Mouse (Mus musculus): ENCODE results near the gene Wscd2. TPM values are rescaled to one million over a fixed set of nuclear protein-coding genes. Genes with fewer than 3 reads are reported as not detected.
"Not testable (repeated sequence)": the region's sequence is repeated elsewhere in the genome, so short reads cannot be mapped to it uniquely, and the experiment has no call there.

The Wscd2 gene
- polyA plus RNA-seq, 1 experiment from 2014 or later = 2.2 TPM

DNA sequence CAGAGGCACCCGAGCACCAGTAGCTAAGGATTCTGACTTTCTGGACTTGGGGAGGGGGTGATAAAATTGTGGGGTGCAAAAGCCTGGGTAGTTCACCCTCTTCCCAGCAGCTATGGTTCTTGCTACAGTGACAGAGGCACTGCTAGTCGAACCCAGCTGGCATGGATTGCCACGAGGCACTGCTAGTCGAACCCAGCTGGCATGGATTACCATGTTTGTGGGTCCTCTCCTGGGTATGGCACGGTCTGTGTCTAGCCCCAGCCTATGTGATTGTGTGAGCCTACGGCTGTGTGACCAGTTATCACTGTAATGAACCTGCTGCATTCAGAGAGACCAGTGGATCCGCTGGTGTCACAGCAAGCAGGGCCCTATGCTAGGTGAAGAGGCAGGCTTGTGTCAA is 87.4 kb downstream of the Wscd2 start:
- H3K4me2 ChIP-seq (ENCODE audit: low read depth, low read length) = no peak overlapping the region
- H3K27me3 ChIP-seq (ENCODE audit: control insufficient read depth, insufficient read depth, low read length) = no peaks in the 10 kb centered on the region
- H3K9me3 ChIP-seq (replicated peaks; ENCODE audit: control insufficient read depth, low read length) = no peaks in the 10 kb centered on the region
- ATAC-seq (replicated peaks; ENCODE audit: insufficient number of reproducible peaks, low FRiP score, low TSS enrichment, low read depth) (no peak), DNase-seq (ENCODE audit: low spot score) (no peak)
- no peak overlapping the region for H3K27ac ChIP-seq (replicated peaks; ENCODE audit: low read depth, low read length)
- H3K4me1 ChIP-seq (ENCODE audit: control insufficient read depth, insufficient read depth, low read length) = no peaks in the 10 kb centered on the region
- no peak overlapping the region; the same call in 1 of the 2 replicates for H3K9ac ChIP-seq (replicated peaks; ENCODE audit: low read length)
- WGBS = 77% methylated on average over 7 of the region's 7 CpGs
- no peak overlapping the region for H3K4me3 ChIP-seq (ENCODE audit: low read depth, low read length)
- H3K36me3 ChIP-seq (replicated peaks; ENCODE audit: control insufficient read depth, insufficient read depth, low read depth, low read length) = no peaks in the 10 kb centered on the region

DNA sequence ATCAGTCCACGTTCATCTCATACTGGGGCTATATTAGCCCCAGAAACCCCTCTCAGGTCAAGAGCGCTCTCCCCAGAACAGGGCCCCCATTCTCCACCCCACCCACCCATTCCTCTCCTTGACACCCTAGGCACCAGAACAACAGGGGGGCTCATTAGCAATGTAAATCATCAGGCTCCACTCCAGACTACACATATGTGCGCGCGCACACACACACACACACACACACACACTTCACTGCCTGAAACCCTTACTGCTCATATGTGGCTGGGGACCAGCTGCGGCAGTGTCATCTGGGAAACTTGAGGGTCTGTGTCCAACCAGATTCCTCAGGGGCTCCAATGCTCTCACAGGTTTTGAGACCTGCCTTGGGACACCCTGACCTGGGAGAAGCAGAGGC is 88.3 kb downstream of the Wscd2 start:
- no peaks in the 10 kb centered on the region for H3K27me3 ChIP-seq (ENCODE audit: control insufficient read depth, insufficient read depth, low read length)
- H3K27ac ChIP-seq (replicated peaks; ENCODE audit: low read depth, low read length) = no peak overlapping the region
- no peak overlapping the region for H3K4me2 ChIP-seq (ENCODE audit: low read depth, low read length)
- no peaks in the 10 kb centered on the region for H3K9me3 ChIP-seq (replicated peaks; ENCODE audit: control insufficient read depth, low read length)
- no peak overlapping the region for H3K4me3 ChIP-seq (ENCODE audit: low read depth, low read length)
- WGBS = 91% methylated on average over 6 of the region's 6 CpGs
- no peaks in the 10 kb centered on the region for H3K4me1 ChIP-seq (ENCODE audit: control insufficient read depth, insufficient read depth, low read length)
- H3K36me3 ChIP-seq (replicated peaks; ENCODE audit: control insufficient read depth, insufficient read depth, low read depth, low read length) = no peaks in the 10 kb centered on the region
- no peak overlapping the region for H3K9ac ChIP-seq (replicated peaks; ENCODE audit: low read length)
- DNase-seq (ENCODE audit: low spot score) = no peak
- no peak for ATAC-seq (replicated peaks; ENCODE audit: insufficient number of reproducible peaks, low FRiP score, low TSS enrichment, low read depth)

GRCm38 (mm10) chr5:113579128-113579527 is 89.0 kb downstream of the Wscd2 start:
- no peaks in the 10 kb centered on the region for H3K4me1 ChIP-seq (ENCODE audit: control insufficient read depth, insufficient read depth, low read length)
- 87% methylated on average over 4 of the region's 4 CpGs for WGBS
- ATAC-seq (replicated peaks; ENCODE audit: insufficient number of reproducible peaks, low FRiP score, low TSS enrichment, low read depth) (no peak), DNase-seq (ENCODE audit: low spot score) (no peak)
- H3K27ac ChIP-seq (replicated peaks; ENCODE audit: low read depth, low read length) = no peak overlapping the region
- H3K9ac ChIP-seq (replicated peaks; ENCODE audit: low read length) = no peak overlapping the region
- no peaks in the 10 kb centered on the region for H3K36me3 ChIP-seq (replicated peaks; ENCODE audit: control insufficient read depth, insufficient read depth, low read depth, low read length)
- H3K27me3 ChIP-seq (ENCODE audit: control insufficient read depth, insufficient read depth, low read length) = no peaks in the 10 kb centered on the region
- H3K4me3 ChIP-seq (ENCODE audit: low read depth, low read length) = no peak overlapping the region
- H3K9me3 ChIP-seq (replicated peaks; ENCODE audit: control insufficient read depth, low read length) = no peaks in the 10 kb centered on the region
- no peak overlapping the region for H3K4me2 ChIP-seq (ENCODE audit: low read depth, low read length)

- ATAC-seq (replicated peaks; ENCODE audit: insufficient number of reproducible peaks, low FRiP score, low TSS enrichment, low read depth) = no peak
- Histone ChIP-seq H3K27me3 (ENCODE audit: control insufficient read depth, insufficient read depth, low read length) (no peaks in the 10 kb centered on the region), H3K4me3 (ENCODE audit: low read depth, low read length) (no peak overlapping the region), H3K27ac (replicated peaks; ENCODE audit: low read depth, low read length) (no peak overlapping the region), H3K9ac (replicated peaks; ENCODE audit: low read length) (no peak overlapping the region), H3K36me3 (replicated peaks; ENCODE audit: control insufficient read depth, insufficient read depth, low read depth, low read length) (no peaks in the 10 kb centered on the region), H3K9me3 (replicated peaks; ENCODE audit: control insufficient read depth, low read length) (no peaks in the 10 kb centered on the region), H3K4me2 (ENCODE audit: low read depth, low read length) (no peak overlapping the region), H3K4me1 (ENCODE audit: control insufficient read depth, insufficient read depth, low read length) (no peaks in the 10 kb centered on the region)
- WGBS = 39% methylated on average over 8 of the region's 8 CpGs
- DNase-seq (ENCODE audit: low spot score) = peak; percentile 70
Measured at GRCm38 (mm10) chr5:113580248-113580647, 90.1 kb downstream of the Wscd2 start.

DNA sequence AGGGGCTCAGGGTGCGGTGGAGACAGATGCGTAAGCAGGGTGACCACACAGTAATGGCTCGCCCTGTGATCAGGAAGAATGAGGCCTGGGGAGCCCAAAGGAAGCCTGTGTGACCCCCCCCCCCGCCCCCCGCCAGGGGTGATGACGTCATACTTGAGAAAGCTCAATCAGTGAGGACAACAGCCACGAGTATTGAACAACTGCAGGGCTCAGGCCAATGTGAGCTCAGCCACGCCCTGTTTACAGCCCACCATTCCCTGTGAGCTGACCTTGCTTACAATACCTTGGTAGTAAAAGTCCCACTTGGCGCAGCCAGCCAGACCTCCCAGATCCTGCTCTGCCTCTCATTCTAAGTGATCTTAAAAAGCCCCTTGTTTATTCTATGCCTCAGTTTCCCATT is 90.7 kb downstream of the Wscd2 start:
- Histone ChIP-seq H3K36me3 (replicated peaks; ENCODE audit: control insufficient read depth, insufficient read depth, low read depth, low read length) (no peaks in the 10 kb centered on the region), H3K27me3 (ENCODE audit: control insufficient read depth, insufficient read depth, low read length) (no peaks in the 10 kb centered on the region), H3K27ac (replicated peaks; ENCODE audit: low read depth, low read length) (no peak overlapping the region), H3K4me1 (ENCODE audit: control insufficient read depth, insufficient read depth, low read length) (no peaks in the 10 kb centered on the region), H3K4me3 (ENCODE audit: low read depth, low read length) (no peak overlapping the region), H3K9ac (replicated peaks; ENCODE audit: low read length) (no peak overlapping the region), H3K4me2 (ENCODE audit: low read depth, low read length) (no peak overlapping the region), H3K9me3 (replicated peaks; ENCODE audit: control insufficient read depth, low read length) (no peaks in the 10 kb centered on the region)
- DNase-seq (ENCODE audit: low spot score) = no peak
- ATAC-seq (replicated peaks; ENCODE audit: insufficient number of reproducible peaks, low FRiP score, low TSS enrichment, low read depth) = no peak; the same call in 1 of the 2 replicates
- WGBS = 70% methylated on average over 9 of the region's 9 CpGs

DNA sequence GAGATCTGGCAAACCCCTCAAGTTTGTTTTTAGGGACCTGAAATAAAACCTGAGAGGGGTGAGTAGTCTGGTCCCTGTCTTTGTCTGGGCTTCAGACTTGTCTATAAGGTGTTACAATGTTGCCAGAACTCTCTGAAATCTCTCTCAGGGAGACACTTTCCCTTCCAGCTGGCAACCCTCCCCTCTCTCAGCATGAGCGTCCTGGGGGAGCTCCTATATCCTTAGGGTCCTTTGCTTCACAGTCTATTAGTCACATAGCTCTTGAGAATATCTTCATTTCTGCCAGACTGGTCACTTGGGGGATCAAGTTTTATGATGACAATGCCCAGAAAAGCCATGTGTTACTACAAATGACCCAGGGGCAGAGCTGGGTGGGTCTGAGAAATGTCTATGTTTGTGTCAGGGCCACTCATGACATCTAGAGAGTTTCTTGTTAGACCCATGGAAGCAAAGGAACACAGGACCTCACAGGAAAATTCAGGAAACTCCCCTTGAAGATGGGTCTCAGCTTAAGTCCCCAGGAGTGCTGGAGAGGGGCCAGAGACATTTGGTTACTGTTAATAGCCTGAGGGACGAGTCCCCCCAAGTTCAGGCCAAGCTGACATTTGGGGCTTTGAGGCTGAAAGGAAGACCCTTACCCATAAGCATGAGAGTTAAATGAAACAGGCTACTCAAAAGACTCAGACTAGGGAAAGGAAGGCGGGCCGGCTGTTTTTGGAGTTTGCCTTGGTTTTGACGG is 93.5 kb downstream of the Wscd2 start:
- WGBS = 56% methylated on average over 5 of the region's 5 CpGs
- no peak for ATAC-seq (replicated peaks; ENCODE audit: insufficient number of reproducible peaks, low FRiP score, low TSS enrichment, low read depth)

GRCm38 (mm10) chr5:113584439-113584838 is 94.3 kb downstream of the Wscd2 start:
- DNase-seq (ENCODE audit: low spot score) (no peak), ATAC-seq (replicated peaks; ENCODE audit: insufficient number of reproducible peaks, low FRiP score, low TSS enrichment, low read depth) (no peak)
- Histone ChIP-seq H3K27me3 (ENCODE audit: control insufficient read depth, insufficient read depth, low read length) (no peaks in the 10 kb centered on the region), H3K9ac (replicated peaks; ENCODE audit: low read length) (no peak overlapping the region), H3K4me1 (ENCODE audit: control insufficient read depth, insufficient read depth, low read length) (no peaks in the 10 kb centered on the region; the same call in 1 of the 2 replicates), H3K27ac (replicated peaks; ENCODE audit: low read depth, low read length) (no peak overlapping the region), H3K9me3 (replicated peaks; ENCODE audit: control insufficient read depth, low read length) (no peaks in the 10 kb centered on the region), H3K4me2 (ENCODE audit: low read depth, low read length) (no peak overlapping the region), H3K4me3 (ENCODE audit: low read depth, low read length) (no peak overlapping the region), H3K36me3 (replicated peaks; ENCODE audit: control insufficient read depth, insufficient read depth, low read depth, low read length) (no peaks in the 10 kb centered on the region)
- 35% methylated on average over 6 of the region's 6 CpGs for WGBS

More for the DNA sequence above, 93.5 kb downstream of the Wscd2 start:
- H3K4me3 ChIP-seq (ENCODE audit: low read depth, low read length) = no peak overlapping the region
- H3K4me2 ChIP-seq (ENCODE audit: low read depth, low read length) = no peak overlapping the region
- no peaks in the 10 kb centered on the region for H3K27me3 ChIP-seq (ENCODE audit: control insufficient read depth, insufficient read depth, low read length)
- H3K27ac ChIP-seq (replicated peaks; ENCODE audit: low read depth, low read length) = no peak overlapping the region
- H3K4me1 ChIP-seq (ENCODE audit: control insufficient read depth, insufficient read depth, low read length) = no peaks in the 10 kb centered on the region
- H3K9ac ChIP-seq (replicated peaks; ENCODE audit: low read length) = no peak overlapping the region
- H3K9me3 ChIP-seq (replicated peaks; ENCODE audit: control insufficient read depth, low read length) = no peaks in the 10 kb centered on the region
- no peaks in the 10 kb centered on the region for H3K36me3 ChIP-seq (replicated peaks; ENCODE audit: control insufficient read depth, insufficient read depth, low read depth, low read length)
- no peak for DNase-seq (ENCODE audit: low spot score)

DNA sequence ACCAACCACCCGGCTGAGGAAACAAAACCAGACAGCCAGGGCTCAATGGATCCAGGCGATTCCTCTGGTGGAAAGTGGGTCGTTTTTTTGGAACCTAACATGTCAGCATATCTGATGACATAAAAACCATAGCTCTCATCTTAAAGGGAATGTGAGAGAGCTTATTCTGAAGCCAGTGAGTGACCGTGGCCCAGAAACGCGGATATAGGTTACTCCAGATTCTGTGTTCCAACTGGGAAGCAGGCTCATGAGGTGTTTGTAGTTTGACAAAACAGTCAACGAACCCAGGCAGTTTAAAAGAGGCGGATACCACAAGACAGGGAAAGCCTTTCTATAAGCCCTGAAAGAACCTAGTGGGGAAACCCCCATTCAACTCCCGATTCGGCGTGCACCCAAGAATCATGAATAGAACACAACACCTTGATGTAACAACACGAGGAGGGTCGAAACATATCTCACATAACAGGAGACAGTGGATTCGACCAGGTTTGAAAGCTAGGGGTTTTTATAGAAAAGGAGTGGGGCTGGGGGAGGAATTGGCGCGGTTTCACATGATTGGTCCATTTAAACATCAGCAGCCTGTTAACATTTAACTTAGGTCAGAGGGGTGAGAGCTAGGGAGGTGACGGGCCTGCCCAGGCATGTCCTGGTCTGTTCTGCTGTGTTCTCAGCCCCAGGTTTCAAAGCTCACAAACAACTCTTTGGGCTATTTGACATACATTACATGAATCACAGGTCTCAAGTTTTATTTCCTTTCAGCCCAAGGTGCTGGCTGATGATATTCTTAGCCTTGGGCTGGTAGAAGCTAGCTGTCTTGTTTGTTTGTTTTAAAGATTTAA is 95.7 kb downstream of the Wscd2 start:
- not testable (repeated sequence) for H3K9me3 ChIP-seq (replicated peaks; ENCODE audit: control insufficient read depth, low read length); H3K4me2 ChIP-seq (ENCODE audit: low read depth, low read length); H3K4me3 ChIP-seq (ENCODE audit: low read depth, low read length); H3K36me3 ChIP-seq (replicated peaks; ENCODE audit: control insufficient read depth, insufficient read depth, low read depth, low read length); ATAC-seq (replicated peaks; ENCODE audit: insufficient number of reproducible peaks, low FRiP score, low TSS enrichment, low read depth); H3K27me3 ChIP-seq (ENCODE audit: control insufficient read depth, insufficient read depth, low read length); H3K27ac ChIP-seq (replicated peaks; ENCODE audit: low read depth, low read length); H3K9ac ChIP-seq (replicated peaks; ENCODE audit: low read length); DNase-seq (ENCODE audit: low spot score); H3K4me1 ChIP-seq (ENCODE audit: control insufficient read depth, insufficient read depth, low read length)
- 70% methylated on average over 17 of the region's 17 CpGs for WGBS
